Mouse (Mus musculus) lung, adult 2 months (tissue): ENCODE measurements at regions not wholly inside any gene's neighbourhood (a gene's known extent, or its start where the extent isn't known, plus 50 kb on each side); places are given as distances from the start of the nearest gene placed in this dataset.

Source experiments
- CTCF ChIP-seq: fragments of 200-500 bp; IDR thresholded peaks from 2 replicates; pipeline ENCODE4 v1.5.1; 2011; ENCODE audit warnings: mild to moderate bottlenecking, low read length, control low read depth; ENCODE audit not compliant: insufficient read depth
- POLR2A ChIP-seq: fragments of 200-500 bp; IDR thresholded peaks from 2 replicates; pipeline ENCODE4 v1.6.1; 2011; ENCODE audit warnings: low read depth, mild to moderate bottlenecking, control low read depth, low read length, borderline replicate concordance; ENCODE audit errors: extremely low read depth

DNA sequence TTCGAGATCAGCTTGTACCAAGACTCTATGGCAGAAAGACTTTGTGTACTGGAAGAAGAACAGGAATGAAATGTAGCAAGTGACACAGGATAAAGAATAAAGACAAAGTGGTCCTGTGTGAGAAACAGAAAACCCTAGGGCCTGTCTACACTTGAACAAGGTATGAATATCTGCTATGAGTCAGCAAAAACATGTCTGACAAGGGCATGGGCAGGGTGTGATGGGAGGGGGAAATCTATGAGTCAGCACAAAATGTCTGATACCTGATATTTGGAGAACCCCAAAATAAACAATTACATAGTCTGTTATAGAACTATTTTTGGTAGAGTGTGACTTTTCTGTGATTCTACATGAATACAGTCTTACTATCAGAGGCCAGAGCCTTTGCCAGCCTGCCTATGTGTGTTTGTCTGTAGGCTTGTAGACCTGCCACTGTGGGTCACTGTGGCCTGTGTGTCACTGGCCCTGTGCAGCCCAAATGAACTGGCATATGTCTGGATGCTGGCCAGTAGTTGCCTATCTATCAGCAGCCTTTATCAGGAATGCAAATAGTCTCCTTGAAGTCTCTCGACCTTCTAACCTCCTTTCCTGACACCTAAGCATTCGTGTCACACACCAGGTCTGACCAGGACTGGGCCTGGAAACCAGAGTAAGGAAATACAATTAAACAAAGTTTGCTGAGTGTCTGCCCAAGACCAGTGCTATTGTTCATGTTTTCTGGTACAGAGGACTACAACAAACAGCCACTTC, 71.5 kb downstream of the Fam110c start:
- TF ChIP-seq POLR2A (no peak), CTCF (no peak)
